Mouse (Mus musculus) retina, postnatal 7 days (tissue): Measurements from ENCODE around the gene St8sia1.

Experiments
- DNase-seq: peaks from one replicate; pipeline ENCODE4 v3.0.0-alpha.2; 2012; ENCODE audit warnings: low read depth, low spot score

St8sia1 gene

GRCm38 (mm10) chr6:142979665-142980660 lies 15.7 kb upstream of the St8sia1 start:
- DNase-seq, result no peak

GRCm38 (mm10) chr6:142977221-142977620 lies 13.0 kb upstream of the St8sia1 start:
- DNase-seq, result no peak

GRCm38 (mm10) chr6:142973289-142973688 lies 9.0 kb upstream of the St8sia1 start:
- no peak for DNase-seq

GRCm38 (mm10) chr6:142972205-142972604 lies 8.0 kb upstream of the St8sia1 start:
- DNase-seq, result no peak

- no peak for DNase-seq
Observed at GRCm38 (mm10) chr6:142967407-142967806, 3.2 kb upstream of the St8sia1 start.

DNA sequence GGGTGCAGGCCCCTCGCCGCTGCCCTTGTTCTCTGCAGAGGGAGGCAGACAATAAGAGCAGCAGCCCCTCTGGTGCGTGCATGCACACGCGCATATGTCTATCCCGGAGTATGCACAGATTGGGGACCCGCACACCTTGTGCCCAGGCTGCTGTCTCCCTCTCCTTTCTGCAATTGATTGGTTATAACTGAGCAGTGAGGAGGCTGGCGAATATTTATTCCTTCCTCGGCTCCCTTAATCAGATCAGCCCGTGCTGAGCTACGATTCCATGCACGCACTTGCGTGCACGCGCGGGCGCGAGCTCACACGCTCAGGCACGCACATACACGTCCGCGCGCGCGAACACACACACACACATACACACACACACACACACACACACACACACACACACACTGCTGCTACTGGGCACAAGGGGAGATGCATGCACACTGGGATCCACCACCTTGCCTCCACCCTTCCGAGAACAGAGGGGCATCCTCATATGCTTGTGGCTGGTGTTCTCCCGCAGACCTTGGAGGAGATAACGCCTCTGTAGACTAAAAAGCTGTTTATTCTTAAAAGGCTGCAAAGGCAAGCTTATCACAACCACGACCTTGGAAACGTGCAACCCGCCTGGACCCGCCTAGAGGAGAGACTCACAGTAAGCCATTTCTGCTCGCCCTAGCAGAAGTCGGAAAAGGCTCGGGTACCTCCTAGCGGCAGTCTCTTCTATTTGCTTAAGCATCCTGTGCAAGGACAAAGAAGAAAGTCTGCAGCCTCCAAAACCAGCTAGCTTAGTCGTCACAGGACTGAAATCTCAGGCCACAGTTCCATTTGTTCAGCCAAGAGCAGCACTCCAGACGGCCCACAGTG lies 506 bp upstream of the St8sia1 start:
- DNase-seq, result peak; percentile 66

GRCm38 (mm10) chr6:142963480-142964075 lies 674 bp downstream of the St8sia1 start:
- no peak for DNase-seq

GRCm38 (mm10) chr6:142962881-142963280 lies 1.4 kb downstream of the St8sia1 start:
- no peak for DNase-seq

DNA sequence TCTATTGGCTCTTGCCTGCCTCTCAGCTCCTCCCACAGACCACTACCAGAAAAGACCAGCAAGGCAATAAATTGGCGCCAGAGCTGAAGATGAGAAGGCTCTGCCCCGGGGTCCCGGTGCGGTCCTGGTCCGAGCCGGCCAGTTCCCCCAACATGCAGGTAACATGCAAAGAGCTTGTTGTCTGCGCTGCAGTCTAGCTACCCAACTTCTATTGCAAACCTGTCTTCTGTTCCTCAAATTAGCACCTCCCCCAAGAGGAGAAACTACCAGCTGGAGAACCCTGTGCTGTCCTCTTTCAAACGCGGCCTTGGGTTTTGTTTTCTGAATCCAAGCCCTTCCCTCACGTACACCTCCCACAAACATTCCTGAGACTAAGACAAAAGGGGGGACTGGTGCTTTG lies 1.8 kb downstream of the St8sia1 start:
- DNase-seq, result no peak

DNA sequence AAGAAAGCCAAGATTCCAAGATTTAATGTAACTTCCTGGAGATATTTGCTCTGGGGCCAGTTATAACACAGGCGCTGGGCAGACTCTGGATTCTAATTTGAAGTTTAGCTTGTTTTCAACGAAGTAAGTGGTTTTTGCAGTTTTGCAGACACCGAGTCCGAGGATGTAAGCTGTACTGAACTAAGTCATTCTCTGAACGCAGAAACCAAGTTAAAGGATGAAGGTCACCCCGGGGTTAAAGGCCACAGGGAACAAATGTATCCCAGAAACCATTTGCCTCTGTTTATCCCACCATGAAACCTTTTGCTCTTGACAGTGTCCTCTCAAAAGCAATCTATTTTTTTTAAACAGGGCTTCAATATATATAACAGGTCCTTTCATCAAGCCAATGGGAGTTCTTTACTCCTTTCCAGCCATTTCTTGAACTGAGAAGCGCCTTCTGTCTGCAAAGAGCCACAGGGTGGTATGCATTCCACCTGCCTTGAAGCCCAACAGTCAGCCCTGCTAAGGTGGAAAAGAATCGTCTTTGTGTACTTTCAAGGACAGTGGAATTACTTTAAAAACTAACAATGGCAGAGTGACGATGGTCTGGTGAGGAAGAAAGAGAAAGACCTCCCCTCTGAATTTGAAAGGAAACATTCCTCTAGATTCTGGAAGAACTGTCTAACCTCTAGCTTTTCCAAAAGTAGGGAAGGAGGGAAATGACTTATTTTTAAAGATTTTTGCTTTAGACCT lies 2.4 kb downstream of the St8sia1 start:
- no peak for DNase-seq

DNA sequence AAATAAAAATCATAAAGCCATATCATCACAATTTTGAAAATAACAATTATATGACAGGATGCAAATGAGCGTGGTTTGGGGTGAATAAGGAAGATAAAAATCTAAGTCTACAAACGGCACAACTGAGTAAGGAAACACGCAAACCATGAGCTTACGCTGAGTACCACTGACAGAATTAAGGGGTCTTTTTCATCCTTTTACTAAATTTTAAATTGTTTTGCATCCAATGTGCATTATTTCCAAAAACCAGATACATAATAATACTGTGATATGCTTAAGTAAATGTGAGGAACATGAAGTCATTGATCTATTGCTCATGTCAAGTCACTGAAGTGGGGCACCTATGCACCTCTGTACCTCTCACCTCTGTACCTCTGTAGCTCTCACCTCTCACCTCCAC lies 7.7 kb downstream of the St8sia1 start:
- no peak for DNase-seq

GRCm38 (mm10) chr6:142955281-142955680 lies 9.0 kb downstream of the St8sia1 start:
- no peak for DNase-seq

GRCm38 (mm10) chr6:142953189-142953588 lies 11.1 kb downstream of the St8sia1 start:
- no peak for DNase-seq

- DNase-seq, result no peak
Observed at GRCm38 (mm10) chr6:142952361-142952954, 11.8 kb downstream of the St8sia1 start.

GRCm38 (mm10) chr6:142951564-142952308 lies 12.5 kb downstream of the St8sia1 start:
- no peak for DNase-seq

DNA sequence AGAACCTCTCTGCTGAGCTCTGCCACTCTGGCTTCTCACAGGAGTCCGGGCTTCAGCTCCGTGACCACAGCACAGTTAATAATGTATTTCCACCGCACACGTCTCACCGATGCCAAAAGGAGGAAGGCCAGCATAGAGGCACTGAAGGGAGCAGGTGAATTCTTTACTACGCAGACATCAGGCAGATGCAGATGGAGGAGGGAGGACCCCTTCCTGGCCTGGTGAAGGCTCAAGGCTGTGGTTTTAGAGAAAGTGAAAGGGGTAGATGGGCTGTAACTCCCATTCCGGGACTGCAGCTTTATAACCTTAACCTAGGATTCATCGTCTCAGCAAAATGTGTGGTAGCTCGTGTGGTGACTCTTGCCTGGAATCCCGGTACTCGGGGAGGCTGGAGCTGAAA lies 13.9 kb downstream of the St8sia1 start:
- no peak for DNase-seq

DNA sequence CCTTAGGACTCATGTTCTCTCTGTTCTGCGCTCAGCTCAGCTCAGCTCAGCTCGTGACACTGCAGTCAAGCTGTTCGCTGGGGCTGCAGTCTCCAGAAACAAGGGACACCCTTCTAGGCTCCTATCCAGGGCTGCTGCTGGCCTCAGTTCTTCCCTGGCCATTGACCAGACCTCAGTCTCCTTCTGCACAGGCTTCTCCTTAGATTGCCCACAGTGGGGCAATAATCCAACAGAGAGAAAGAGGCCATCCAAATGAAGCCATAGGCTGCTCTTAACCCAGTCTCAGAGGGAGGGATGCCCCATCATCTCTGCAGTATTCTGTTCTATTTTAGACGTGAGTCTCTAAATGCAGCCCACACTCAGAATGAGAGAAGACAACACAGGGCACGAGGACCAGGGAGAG lies 15.3 kb downstream of the St8sia1 start:
- DNase-seq, result no peak

- DNase-seq, result no peak
Observed at GRCm38 (mm10) chr6:142947029-142947428, 17.2 kb downstream of the St8sia1 start.

GRCm38 (mm10) chr6:142946069-142946871 lies 18.0 kb downstream of the St8sia1 start:
- DNase-seq, result no peak
